Mouse (Mus musculus) mature B cell (primary cell): Measurements from ENCODE around the gene Dcxr.
"Not testable (repeated sequence)": the region's sequence is repeated elsewhere in the genome, so short reads cannot be mapped to it uniquely, and the experiment has no call there.

Source experiments
- in situ Hi-C: fragments of 300-500 bp; cut with MboI; formaldehyde crosslinking; loops from 2 replicates; pipeline ENCODE4 v1.14.3; 2019

The Dcxr gene

DNA sequence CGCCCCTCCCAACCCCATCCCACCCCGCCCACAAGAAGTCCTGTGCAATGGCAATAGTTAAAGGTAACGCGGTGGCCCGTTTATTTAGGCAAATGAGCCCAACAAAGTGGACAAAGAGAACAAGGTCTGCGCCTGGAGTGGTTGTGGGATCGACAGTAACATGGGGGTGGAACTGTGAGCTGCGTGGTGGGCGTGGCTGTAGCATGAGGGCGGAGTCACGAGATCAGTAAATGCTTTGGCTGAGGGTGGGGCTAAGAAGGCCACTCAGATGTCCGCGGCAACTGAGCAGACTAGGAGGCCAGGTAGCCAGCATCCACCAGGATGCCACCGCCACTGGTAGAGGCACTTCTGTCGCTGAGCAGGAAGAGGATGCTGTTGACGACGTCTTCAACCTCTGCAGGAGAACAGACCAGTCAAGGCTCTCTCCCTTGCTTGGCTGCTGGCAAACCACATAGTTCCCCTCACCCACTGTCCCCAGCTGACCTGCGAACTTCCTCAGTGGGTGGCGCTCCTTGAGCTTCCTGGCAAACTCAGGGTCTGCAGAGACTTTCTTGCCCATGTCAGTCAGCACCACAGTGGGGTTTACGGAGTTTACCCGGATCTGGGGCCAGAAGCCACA lies 2.5 kb upstream of the Dcxr start:
- in situ Hi-C loops, result not testable (repeated sequence)

DNA sequence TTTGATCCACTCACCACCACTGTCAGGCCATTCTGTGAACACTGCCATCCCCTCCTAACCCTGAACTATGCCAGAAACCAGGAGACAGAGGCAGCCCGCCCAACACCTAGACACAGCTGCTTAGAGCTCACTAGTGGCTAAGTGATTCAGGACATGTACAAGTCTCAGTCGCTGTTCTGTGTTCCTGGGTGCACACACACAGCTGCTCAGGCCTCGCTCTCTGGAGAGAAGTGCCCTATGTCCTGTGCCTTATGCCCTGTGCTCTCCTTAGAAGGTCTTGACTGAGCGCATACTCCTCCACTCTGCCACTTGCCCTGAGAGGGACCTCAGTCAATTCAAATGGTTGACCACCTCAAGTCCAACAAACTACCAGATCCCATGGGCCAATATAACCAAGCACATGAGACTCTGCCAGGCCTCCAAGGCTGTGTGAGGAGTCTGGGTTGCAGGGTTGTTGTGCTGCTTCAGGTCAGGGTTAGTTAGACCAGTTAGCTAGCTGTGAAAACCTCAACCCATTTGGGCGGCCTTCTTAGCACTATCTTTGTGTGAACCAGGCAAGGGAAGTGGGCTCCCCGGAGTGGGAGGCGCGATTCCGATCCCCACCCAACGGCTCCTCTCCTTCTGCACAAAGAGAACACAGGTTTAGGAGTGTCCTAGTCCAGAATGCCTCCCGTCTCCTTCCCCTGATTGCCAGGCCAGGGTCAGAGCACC lies 1.6 kb upstream of the Dcxr start:
- in situ Hi-C loops, result no loop called here

DNA sequence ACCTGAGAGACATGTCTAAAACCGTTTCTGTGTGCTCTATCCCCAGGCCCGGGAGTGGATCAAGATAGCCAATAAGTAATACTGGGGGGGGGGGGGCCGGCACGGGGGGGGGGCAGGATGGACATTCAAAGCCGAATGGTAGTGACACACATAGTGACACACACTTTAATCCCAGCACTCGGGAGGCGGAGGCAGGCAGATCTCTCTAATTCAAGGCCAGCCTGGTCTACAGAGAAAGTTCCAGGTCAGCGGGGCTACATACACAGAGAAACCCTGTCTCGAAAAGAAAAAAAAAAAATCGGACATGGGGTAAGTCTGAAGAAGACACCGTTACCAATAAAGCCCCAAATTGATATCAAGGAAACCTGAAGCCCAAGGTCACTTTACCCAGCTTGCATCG lies 483 bp upstream of the Dcxr start:
- in situ Hi-C loops, result no loop called here

DNA sequence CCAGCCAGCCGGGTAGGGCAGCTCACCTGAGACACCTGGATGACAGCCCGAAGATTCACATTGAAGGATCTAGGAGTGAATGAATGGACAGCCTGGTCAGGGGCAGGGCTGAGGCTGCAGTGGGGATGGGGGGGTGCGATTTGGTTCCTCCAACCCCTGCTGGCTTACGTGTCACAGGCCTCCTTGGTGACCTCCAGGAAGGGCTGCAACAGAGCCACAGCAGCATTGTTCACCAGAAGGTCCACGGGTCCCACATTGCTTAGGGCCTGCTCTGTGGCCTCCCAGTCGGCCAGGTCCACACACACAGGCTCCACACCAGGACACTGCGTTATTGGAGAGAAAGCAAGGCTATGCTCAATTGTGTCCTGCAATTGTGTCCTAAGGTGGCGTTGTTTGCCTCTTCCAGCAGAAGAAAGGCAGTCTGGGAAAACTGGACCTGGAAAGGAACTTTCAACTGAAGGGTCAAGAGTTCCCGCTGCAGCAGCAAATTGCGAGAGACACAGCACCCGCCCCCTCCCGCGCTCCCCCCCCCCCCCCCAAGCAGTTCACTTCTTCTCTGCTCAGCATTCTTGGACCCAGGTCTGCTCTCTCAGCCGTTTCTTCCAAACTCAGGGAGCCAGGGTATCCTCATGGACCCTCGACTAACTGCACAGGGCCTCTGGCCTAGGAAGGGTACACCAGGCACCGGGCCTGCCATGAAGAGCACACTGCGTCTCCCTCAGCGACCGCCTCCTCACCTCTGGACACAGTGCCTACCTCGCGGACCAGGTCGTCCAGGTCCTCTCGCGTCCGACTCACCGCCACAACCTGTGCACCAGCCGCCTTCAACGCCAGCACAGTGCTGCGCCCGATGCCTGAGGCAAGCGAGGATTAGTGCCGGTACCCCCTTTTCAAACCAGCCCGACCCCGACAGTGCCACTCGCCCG lies 575 bp downstream of the Dcxr start:
- in situ Hi-C loops, result no loop called here

DNA sequence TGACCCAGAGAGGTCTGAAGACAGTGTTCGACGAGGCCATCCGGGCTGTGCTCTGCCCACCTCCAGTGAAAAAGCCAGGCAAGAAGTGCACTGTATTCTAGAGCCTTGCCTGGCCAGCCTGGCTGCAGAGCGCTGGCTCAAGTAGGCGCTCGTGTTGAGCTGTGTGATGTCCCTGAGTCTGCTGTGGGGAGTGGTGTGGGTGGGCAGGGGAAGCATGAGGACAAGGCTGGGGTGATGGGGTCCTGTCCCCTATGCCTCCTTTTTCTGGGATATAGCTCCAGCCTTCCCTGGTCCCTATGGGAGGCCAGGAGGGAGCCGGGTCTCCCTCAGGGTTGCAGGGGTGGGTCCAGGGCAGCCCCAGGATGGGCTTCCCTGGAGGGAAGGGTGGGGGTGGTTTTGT lies 3.6 kb downstream of the Dcxr start:
- in situ Hi-C loops, result no loop called here

DNA sequence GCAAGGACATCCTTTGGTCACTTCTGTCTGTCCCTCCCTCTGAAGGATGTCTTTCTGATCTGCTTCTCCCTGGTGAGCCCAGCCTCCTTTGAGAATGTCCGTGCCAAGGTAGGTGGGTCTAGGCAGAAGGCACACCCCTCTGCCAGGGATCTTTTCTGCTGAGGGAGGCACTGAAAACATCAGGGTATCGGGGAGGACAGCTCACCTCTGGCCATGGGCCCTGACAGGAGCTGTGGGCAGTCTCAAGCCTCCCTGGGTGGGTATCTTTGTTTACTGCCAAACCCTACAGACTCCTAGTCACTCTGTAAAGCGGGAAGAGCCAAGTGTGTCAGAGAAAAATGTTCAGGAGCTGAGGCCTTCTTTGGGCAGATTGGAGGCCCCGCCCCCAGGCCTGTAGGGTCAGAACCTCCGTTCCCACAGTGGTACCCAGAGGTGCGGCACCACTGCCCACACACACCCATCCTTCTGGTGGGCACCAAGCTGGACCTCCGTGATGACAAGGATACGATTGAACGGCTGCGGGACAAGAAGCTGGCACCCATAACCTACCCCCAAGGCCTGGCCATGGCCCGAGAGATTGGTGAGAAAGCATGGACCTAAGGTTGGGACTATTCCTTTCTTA lies 4.2 kb downstream of the Dcxr start:
- in situ Hi-C loops, result no loop called here

DNA sequence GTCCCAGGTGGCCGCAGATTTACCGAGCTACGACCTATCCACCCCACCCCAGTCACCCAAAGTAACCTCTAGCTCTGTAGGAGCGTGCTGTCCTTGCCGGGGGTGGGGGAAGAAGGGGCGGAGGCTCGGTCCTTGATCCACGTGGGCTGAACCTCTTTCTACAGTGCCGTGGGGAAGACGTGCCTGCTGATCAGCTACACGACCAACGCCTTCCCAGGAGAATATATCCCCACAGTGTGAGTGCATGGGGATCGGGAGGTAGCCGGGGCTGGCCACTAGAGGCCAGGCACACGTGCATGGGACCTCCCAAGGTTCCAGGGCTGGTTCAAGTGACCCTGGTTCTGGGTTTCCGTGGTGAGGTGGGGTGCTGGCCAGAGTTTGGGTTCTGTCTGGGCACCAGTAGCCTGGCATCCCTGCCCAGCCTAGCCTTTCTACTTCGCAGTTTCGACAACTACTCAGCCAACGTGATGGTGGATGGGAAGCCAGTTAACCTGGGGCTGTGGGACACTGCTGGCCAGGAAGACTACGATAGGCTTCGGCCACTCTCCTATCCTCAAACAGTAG lies 4.9 kb downstream of the Dcxr start:
- in situ Hi-C loops, result no loop called here

DNA sequence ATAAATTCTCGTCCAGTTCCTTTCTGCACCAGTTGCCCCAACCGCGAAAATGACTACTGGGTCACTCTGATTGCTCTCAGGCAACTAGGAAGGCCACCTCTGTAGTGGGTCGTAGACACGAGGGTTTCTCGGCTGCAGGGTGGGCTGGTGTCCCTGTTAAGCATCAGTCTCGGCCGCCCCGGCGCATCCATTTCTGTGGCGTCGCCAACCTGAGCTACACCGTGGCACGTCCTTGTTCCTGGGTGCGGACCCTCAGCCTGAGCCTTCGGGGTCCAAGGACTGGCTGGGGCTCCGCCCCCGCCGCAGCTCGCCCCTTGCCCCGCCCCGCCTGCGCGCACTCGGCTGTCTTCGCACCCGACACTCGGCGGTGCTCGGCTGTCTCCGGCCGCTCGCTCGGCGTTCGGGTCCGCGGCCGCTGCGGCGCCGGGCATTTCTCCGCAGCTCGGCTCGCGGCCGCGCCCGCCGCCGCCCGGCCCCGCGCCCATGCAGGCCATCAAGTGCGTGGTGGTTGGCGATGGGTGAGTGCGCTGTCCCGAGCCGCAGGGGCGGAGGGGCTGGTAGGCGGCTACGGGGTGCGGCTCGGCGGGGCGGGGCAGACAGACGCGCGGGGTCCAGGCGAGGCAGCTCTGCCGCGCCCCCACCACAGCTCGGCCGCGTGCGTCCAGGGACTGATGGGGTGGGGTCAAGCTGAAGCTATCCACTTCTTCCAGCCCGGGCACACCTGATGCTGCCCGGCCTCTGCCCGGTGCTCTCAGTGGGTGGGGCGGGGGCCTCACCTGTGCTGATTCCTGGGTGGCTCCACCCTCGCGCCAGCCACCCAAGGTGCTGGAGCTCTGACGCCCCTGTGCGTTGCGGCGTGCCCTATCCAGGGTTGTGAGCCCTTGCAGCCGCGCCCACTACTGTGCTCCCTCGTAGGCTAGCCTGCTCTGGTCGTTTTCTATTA lies 5.7 kb downstream of the Dcxr start, which contains the start of gene Rac3:
TSS of gene Rac3 (plus strand) at position 347 of the 943 bp plus-strand sequence.
- in situ Hi-C loops, result no loop called here

DNA sequence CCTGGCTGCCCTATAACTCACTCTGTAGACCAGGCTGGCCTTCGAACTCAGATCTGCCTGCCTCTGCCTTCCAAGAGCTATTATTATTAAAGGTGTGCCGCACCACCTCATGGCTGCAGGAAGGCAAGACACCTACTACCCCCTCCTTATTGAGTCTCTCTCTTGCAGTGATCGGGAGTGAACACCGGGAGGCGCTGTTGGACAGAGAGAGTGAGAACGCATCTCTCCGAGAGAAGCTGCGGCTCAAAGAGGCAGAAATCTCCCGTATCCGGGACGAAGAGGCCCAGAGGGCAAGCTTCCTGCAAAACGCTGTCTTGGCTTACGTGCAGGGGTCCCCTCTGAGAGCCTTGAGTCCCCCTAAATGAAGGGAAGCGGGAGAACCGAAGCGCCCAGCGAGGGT lies 6.6 kb downstream of the Dcxr start:
- in situ Hi-C loops, result no loop called here

DNA sequence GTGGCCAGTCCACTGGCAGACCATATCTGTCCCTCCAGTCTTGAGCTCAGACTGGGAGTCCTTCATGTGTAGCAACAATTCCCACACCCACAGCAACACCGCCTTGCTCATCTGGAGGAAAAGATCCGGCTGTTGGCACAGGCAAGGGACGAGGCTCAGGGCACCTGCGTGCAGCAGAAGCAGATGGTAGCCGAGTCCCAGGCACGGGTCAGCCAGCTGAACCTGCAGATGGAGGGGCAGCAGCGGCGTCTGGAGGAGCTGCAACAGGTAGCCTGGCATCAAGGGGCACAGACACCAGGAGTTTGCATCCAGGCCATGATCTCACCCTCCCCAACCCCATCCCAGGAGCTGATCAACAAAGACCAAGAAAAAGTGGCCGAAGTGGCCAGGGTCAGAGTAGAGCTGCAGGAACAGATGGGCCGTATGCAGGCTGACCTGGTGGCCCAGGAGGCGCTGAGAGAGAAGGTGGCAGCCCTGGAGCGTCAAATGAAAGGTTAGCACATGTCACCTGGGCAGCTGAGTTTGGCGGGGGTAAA lies 7.2 kb downstream of the Dcxr start:
- in situ Hi-C loops, result no loop called here

DNA sequence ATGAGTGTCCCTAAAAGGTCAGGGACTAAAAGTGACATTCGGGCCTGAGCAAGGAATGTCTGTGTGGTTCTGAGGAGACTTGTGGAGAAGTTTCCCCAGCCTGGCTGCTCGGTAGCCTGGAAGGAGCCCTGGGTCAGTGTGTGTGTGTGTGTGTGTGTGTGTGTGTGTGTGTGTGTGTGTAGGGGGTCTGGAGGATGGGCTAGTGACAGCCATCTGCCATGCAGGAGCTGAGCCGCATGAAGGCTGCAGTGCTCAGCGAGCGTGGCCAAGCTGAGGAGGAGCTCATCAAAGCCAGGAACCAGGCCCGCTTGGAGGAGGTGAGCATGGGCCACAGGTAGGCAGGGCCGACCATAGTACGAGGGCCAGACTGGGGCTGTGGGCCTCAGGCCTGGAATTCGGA lies 7.8 kb downstream of the Dcxr start:
- in situ Hi-C loops, result no loop called here

DNA sequence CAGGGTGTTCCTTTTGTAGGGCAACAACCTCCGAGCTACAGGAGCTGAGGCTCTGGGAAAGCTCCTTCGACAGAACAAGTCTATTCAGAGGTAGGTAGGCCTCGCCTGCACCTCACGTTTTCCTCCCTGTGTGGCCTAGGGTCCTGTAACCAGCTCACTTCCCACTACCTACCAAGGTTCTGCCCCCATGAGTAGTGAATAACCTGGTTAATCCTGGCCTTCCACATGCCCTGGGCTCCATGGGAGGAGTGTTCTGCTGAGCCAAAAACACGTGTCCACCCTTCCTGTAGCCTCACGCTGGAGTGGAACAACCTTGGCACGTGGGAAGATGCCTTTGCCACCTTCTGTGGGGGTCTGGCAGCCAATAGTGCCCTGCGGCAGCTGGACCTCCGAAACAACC lies 11.9 kb downstream of the Dcxr start:
- in situ Hi-C loops, result no loop called here

DNA sequence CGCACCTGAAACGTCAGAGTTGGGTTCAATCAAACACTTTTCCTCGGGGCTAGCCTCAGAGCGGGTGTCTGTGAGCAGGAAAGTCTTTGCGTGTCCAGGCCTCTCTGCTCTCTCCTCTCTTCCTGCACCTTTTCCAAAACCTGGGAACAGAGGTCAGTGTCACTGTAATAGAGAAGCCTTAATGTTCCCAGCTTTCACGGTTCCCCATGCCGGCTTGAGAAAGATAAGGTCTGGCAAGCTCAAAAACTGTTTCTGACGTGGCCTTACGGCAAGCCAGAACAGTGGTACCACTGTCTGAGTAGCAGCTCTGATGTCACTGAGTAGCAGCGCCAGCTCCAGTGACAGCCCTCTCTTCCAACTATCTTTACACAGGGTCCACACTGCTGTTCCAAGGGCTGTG lies 12.5 kb downstream of the Dcxr start:
- in situ Hi-C loops, result no loop called here

DNA sequence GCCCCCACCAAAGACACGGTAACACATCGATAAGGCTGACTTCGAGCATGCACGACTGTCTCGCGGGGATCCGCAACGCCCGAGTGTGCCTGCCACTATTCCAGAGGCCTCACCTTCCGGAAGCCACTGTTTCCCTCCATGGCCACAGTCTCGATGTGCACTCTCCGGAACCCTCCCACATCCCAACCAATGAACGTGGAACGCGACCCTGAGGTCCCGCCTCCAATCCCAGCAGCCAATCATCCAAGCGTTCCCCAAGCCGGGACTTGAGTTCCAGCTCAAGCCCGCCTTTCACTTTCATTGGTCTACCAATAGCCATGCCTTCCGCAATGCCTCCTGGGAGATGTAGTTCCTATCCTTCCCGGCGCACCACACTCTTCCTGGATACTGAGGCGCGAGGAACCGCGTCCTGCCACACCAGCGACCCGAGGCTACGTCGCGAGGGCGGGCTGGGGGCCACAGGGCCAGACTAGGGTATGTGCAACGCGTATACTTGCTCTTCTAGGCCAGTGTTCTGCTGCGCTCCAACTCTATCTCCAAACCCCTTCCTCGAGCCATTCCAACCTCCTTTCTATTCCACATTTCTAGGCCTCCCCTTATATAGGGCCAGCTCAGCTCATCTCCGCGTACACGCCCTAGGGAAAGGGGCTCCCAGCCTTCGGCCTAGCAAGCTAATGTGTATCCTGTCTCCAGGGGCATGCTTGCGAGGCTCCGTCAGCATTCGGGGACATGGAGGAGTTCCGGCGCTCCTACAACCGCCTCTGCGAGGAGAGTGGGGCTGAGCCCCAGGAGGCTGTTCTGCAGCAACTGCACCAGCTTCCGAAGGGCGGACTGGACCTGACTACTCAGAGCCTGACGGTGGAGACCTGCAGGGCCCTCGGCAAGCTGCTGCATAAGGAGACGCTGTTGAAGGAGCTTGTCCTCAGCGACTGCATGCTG lies 13.2 kb downstream of the Dcxr start, which contains the start of the genes Cenpx and Lrrc45:
TSS of gene Cenpx (minus strand) at position 159 of the 939 bp plus-strand sequence.
TSS of gene Lrrc45 (plus strand) at position 346 of the 939 bp plus-strand sequence.
- in situ Hi-C loops, result no loop called here

DNA sequence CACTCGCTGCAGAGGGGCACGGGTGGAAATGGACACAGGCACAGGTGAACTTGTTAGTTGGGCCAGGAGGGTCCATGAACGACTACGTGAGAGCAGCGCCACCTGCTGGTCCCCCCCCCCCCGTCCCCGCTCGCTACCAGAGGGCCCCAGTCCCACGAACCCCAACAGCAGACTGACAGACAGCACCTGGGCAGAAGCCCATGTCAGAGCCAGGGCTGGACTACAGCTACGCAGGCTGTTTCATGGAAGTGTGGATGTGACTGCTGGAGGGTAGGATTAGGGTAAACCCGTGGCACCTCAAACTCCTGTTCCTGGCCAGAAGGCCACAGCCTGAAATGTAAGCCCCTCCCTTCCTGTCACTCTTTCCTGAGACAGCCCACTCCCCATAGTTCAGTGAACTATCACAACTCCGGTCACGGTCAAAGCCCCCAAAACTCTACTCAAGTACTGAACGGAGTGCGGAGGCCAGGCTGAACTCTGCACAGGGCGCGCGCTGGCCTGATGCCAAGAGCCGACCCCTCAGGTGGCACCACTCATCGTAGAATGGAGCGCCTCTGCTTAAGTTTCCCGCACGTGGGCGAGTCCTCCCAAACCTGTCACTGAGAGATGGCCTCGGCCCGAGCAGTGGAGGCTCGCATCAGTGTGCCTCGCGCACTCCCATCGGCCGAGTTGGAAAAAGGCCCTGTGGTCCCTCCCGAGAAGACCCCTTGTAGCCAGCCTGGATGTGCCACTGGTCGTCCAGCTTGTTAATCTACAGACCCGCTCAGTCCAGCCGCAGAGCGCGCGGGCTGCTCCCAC lies 14.1 kb downstream of the Dcxr start:
- in situ Hi-C loops, result no loop called here

DNA sequence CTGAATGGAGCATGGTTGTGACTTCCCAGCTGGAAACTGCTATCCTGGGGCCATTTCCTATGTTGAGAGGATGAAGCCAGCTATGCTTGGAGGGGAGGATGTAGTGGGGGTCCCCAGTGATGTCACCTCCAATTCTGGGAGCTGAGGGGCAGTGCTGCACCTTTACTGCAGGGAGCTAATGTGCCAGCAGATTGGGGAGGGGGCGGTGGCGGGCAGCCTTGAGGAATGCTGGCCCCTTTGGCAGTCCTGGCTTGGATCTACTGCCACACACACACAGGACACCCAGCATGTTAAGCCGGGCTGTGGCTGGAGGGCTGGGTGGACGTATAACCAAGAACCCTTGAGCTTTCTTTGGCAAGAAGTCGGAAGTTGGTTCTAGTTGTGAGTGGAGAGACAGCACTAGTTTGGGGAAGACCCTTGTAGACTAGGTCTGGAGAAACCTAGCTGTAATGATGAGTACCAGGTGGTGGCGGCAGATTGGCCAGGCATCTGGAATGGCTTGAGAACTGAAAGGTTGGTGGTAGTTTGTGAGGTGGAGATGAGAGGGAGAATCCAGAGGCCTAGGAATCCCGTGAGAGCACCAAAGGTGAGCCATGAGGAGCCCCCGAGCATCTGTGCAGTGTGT lies 15.0 kb downstream of the Dcxr start:
- in situ Hi-C loops, result no loop called here

DNA sequence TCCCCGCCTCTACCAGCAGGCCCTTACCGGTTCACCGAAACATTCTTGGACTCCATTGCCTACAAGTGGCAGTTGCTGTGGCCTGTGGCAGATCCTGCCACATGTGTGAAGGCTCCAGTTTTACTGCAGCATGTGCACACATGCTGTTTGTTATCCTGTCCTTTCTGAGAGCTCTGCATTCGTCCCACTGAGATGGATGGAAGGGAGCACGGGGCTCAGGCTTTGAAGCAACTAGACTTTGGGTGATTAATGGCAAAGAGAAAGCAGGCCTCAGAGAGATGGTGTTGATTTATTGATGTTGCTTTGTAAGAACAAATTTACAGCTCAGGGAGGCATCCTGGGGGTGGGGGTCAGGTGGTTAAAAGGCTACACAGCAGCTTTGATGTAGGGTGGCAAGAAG lies 16.4 kb downstream of the Dcxr start:
- in situ Hi-C loops, result no loop called here

DNA sequence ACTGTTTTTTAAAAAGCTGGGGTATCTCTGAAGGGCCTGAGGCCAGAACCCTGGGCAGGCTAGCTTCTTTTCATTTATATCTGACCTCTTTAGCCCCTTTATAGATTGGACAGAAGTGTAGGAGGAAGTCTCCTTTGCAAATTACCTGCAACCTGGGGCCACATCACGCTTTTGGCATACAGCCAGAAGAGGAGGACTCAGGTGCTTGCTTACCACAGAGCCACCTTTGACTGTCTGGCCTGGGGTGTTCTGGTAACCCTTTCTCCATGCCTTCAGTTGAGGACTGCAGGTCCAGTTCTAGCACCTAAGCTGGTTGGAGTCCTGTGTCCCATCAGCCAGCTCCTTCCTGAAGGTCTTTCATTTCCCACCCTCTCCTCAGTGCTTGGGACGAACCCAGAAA lies 17.5 kb downstream of the Dcxr start:
- in situ Hi-C loops, result no loop called here
